Mouse (Mus musculus): Measurements from ENCODE around the gene Usp47. TPM values are rescaled to one million over a fixed set of nuclear protein-coding genes. Genes with fewer than 3 reads are reported as not detected.

Gene Usp47
- 100 to 1,000 TPM; 209 to 221 TPM for total RNA-seq (2021)
- long read RNA-seq, experiment 1, full-length matches to known transcripts, result 374 of 761 reads
- long read RNA-seq, experiment 1, partial matches to known transcripts, result 40 of 761 reads
- long read RNA-seq, experiment 1, other reads (novel, unspliced or antisense), result 347 of 761 reads
- long read RNA-seq, experiment 2, full-length matches to known transcripts, result 290 of 619 reads
- long read RNA-seq, experiment 2, partial matches to known transcripts, result 39 of 619 reads
- long read RNA-seq, experiment 2, other reads (novel, unspliced or antisense), result 290 of 619 reads

DNA sequence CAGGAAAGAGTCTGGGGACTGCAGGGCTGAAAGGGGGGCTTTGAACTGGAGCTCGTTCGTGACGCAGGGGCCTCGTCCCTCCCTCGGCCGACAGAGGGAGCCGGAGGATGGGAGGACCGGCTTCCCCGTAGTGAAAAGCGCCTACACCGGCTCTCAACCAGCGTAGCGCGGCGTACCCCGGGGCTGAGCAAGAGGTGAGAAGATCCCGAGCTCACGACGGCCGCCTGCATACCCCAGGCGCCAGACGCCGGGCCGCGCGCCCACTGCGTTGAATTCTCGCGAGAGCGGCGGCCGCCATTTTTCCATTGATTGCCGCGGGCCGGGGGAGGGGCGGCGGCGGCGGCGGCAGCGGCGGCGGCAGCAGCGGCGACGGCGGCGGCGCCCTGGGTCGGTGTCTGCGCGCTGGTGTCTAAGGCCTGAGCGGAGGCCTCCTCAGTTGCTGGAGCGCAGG is at the start of gene Usp47:
Usp47 (plus strand) TSS at position 355 of the 451 bp plus-strand sequence.
- Histone ChIP-seq H3K4me3 (peak within 1 kb of the TSS; percentile 99), H3K27ac (peak within 1 kb of the TSS; percentile 99)
- peak; percentile 92 for DNase-seq
- intact Hi-C loops (cut with DNase I), result no loop called here
- TF ChIP-seq CTCF (IDR thresholded peaks at IDR 0.05), result peak; percentile 75

DNA sequence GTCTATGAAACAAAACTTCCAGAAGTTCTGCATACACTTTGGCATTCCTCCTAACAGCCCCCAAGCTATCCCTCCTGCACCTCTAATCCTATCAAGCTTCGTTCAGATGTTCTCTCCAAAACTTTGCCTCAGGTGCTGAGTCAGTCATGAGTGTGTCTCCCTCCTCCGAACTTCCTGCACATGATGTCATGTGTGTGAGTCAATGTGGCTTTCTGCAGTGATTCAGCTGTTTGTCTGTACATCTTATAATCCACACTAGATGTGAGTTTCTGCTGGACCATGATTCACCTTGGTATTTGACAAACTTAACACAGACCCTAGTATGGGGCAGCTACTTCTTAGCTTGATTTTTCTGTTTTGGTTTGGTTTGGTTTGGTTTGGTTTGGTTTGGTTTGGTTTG is 46.9 kb upstream of the Usp47 start:
- TF ChIP-seq CTCF (IDR thresholded peaks at IDR 0.05), result no peak
- Histone ChIP-seq H3K27ac (no peak overlapping the region), H3K4me3 (no peak overlapping the region)
- no peak for DNase-seq
- intact Hi-C loops (cut with DNase I), result no loop called here

DNA sequence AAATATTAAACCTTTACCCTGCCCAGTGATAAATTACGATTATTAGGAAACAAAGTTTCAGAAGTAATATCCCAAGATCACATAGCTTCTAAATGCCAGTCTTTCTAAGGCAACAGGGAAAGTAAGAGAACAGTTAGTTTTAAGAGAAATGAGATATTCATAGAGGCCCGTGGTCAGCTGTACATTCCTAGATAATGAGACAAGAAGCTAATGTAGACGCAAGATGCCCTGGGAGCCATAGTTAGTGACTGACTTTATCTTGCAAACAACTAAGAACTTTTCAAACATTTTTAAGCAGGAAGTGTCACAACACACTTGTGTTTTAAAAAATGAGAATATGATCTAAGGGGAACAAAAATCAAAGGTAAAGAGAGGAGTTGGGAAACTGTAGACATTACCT is 45.4 kb upstream of the Usp47 start:
- Histone ChIP-seq H3K27ac (no peak overlapping the region), H3K4me3 (no peak overlapping the region)
- intact Hi-C loops (cut with DNase I), result no loop called here
- no peak for TF ChIP-seq CTCF (IDR thresholded peaks at IDR 0.05)
- DNase-seq, result no peak

DNA sequence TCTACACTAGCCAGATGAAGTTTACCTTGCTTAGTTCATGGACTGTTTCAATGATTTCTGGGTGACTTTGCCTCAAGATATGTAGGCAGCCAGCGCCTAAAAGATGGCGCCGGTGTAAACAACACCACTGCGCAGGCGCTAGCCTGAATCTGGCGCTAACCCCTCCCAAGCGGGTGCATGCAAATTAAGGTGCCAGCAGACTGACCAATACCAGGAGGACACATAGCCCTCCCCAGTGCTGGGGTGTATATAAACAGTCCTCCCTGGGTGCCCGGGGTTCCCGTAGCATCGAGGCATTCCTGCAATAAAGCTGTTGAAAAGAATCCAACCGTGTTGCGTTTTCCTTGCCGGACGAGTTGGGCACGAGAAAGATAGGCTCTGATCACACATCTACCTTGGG is 41.0 kb upstream of the Usp47 start:
- Histone ChIP-seq H3K4me3 (no peak overlapping the region), H3K27ac (no peak overlapping the region)
- intact Hi-C loops (cut with DNase I), result no loop called here
- no peak for TF ChIP-seq CTCF (IDR thresholded peaks at IDR 0.05)
- DNase-seq, result no peak

DNA sequence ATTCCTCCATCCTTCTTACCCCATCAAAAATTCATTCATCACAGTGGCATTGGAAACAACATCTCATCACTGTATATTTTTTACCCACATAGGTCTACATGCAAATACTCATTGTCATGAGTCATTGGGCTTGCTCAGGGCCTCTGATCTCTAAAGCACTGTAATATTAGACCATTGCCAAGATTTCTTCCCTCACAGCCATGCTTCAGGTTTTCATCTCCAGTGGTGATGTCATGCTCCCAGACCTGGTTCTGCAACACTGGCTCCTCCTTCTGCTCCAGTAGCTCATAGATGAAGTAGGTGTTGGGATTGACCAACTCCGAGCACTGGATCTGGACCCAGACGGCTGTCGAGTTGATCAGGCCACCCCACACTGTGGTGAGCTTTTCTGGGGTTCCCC is 38.8 kb upstream of the Usp47 start:
- TF ChIP-seq CTCF (IDR thresholded peaks at IDR 0.05), result no peak
- no peak overlapping the region for H3K27ac ChIP-seq
- intact Hi-C loops (cut with DNase I), result no loop called here
- H3K4me3 ChIP-seq, result no peak overlapping the region
- DNase-seq, result no peak

GRCm38 (mm10) chr7:111985266-111985665 is 38.0 kb upstream of the Usp47 start:
- no peak for DNase-seq
- TF ChIP-seq CTCF (IDR thresholded peaks at IDR 0.05), result no peak
- Histone ChIP-seq H3K27ac (no peak overlapping the region), H3K4me3 (no peak overlapping the region)
- intact Hi-C loops (cut with DNase I), result no loop called here

GRCm38 (mm10) chr7:111986906-111987305 is 36.4 kb upstream of the Usp47 start:
- TF ChIP-seq CTCF (IDR thresholded peaks at IDR 0.05), result no peak
- Histone ChIP-seq H3K4me3 (no peak overlapping the region), H3K27ac (no peak overlapping the region)
- no peak for DNase-seq
- intact Hi-C loops (cut with DNase I), result no loop called here

DNA sequence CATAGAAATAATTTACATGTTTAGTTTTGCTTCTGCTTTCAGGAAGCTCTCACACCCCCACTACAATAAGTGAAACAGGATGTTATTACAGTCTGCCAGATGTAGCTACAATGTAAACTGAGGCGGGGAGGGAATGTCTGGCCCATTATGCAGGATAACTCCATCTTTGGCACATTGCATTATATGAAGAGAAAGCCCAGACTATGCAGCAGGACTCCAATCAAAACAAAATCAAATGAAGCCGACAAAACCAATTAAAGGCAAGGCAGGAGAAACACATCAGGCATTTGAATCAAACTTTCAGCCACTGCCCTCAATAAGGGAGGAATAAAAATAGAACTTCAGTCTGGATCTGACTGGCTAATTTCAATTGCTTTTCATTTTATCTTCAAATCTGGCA is 25.9 kb upstream of the Usp47 start:
- no peak overlapping the region for H3K4me3 ChIP-seq
- no peak overlapping the region for H3K27ac ChIP-seq
- no peak for TF ChIP-seq CTCF (IDR thresholded peaks at IDR 0.05)
- DNase-seq, result no peak
- intact Hi-C loops (cut with DNase I), result no loop called here

- peak; percentile 39 for DNase-seq
- Histone ChIP-seq H3K27ac (peak overlapping the region; percentile 41), H3K4me3 (no peak overlapping the region)
- no peak for TF ChIP-seq CTCF (IDR thresholded peaks at IDR 0.05)
- intact Hi-C loops (cut with DNase I), result no loop called here
Measured at GRCm38 (mm10) chr7:111998446-111999004, 24.8 kb upstream of the Usp47 start.

DNA sequence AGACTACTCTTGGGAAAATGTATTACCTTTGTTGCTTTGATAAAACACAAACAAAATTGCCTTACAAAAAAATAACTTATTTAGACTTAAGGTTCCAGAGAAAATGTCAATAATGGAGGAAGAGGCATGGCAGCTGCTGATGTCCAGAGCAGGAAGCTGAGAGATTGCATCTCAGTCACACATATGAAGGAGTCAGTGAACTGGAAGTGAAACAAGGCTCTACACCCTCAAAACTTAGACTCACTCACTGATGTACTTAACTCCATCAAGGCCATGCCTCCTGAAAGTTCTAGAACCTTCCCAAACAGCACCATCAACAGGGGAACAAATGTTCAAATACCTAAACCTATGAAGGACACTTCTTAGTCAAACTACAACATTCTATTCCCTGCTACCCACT is 23.9 kb upstream of the Usp47 start:
- Histone ChIP-seq H3K4me3 (no peak overlapping the region), H3K27ac (peak overlapping the region; percentile 25; the same call in 1 of the 2 replicates)
- intact Hi-C loops (cut with DNase I), result no loop called here
- DNase-seq, result no peak
- no peak for TF ChIP-seq CTCF (IDR thresholded peaks at IDR 0.05)

- no peak for TF ChIP-seq CTCF (IDR thresholded peaks at IDR 0.05)
- no peak for DNase-seq
- Histone ChIP-seq H3K4me3 (no peak overlapping the region), H3K27ac (peak overlapping the region; percentile 16; the same call in 1 of the 2 replicates)
- intact Hi-C loops (cut with DNase I), result no loop called here
Measured at GRCm38 (mm10) chr7:112000166-112000565, 23.1 kb upstream of the Usp47 start.

DNA sequence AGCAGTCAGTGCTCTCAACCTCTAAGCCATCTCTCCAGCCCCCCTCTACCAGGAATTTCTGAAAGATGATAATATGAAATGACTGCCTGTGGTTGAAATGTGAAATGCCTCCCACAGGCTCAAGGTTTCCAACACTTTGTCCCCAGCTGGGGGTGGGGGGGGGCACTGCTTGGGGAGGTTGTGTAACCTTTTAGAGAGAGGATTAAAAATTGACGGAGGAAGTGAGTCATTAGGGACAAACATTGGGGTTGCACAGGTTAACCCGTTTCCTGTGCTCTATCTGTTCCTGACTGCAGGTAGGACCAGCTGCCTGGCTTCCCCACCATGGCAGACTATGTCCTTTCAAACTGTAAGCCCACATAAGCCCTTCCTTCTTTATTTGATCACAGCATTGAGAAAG is 12.8 kb upstream of the Usp47 start:
- H3K27ac ChIP-seq, result no peak overlapping the region
- no peak for DNase-seq
- H3K4me3 ChIP-seq, result no peak overlapping the region
- no peak for TF ChIP-seq CTCF (IDR thresholded peaks at IDR 0.05)
- intact Hi-C loops (cut with DNase I), result no loop called here

DNA sequence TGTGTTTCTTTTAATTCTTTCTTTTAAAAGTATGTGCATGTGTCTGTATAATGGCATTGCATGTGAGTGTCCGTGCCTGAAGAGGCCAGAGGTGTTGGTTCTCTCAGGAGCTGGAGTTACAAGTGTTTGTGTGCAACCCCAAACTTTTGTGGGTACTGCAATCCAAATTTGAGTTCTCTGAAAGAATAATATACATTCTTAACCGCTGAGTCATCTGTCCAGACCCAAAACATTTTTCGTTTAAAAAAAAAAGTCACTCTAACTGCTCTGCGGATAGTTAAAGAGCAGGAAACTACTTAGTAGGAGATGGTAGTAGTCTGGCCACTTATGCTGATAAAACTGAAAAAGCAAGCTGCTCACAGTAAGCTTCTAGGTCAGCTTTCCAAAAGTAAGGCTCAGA is 12.3 kb upstream of the Usp47 start:
- intact Hi-C loops (cut with DNase I), result no loop called here
- H3K27ac ChIP-seq, result peak overlapping the region; percentile 72; the same call in 1 of the 2 replicates

GRCm38 (mm10) chr7:112012102-112012501 is 11.2 kb upstream of the Usp47 start:
- no peak for TF ChIP-seq CTCF (IDR thresholded peaks at IDR 0.05)
- intact Hi-C loops (cut with DNase I), result no loop called here

More for the DNA sequence above, 12.3 kb upstream of the Usp47 start:
- H3K4me3 ChIP-seq, result no peak overlapping the region
- no peak for TF ChIP-seq CTCF (IDR thresholded peaks at IDR 0.05)
- DNase-seq, result no peak

More at GRCm38 (mm10) chr7:112012102-112012501, 11.2 kb upstream of the Usp47 start:
- peak; percentile 93 for DNase-seq
- Histone ChIP-seq H3K27ac (peak overlapping the region; percentile 85), H3K4me3 (no peak overlapping the region)

Measured in gastrocnemius, adult 2 months (tissue).